ENCODE assay signal across 8 mouse cellular contexts in genomic region chr11:58322824-58323569, GRCm38 (mm10). TPM values are rescaled to one million over a fixed set of nuclear protein-coding genes. Genes with fewer than 3 reads are reported as not detected.
DNase-seq lines count a peak whose midpoint lies in the region; ATAC-seq and TF ChIP-seq lines count a peak whose summit lies in the region.

No protein-coding gene starts in this region.

- H3K79me2 ChIP-seq in liver, adult 2 months (ENCODE audit: control insufficient read depth, insufficient read depth, low read length), result no peaks in the 10 kb centered on the region

- H3K4me1 ChIP-seq in erythroblast, embryonic 14.5 days (ENCODE audit: control insufficient read depth), result peaks cover 63% of the 10 kb centered on the region
- peaks cover 15% of the 10 kb centered on the region for H3K4me1 ChIP-seq in heart, embryonic 12.5 days (replicated peaks)
- H3K4me1 ChIP-seq in kidney, postnatal 0 days (replicated peaks; ENCODE audit: insufficient read depth, low read length), result peaks cover 9% of the 10 kb centered on the region
- peaks cover 7% of the 10 kb centered on the region; the same call in 1 of the 2 replicates for H3K4me1 ChIP-seq in liver, adult 2 months (ENCODE audit: control insufficient read depth, insufficient read depth, low read length)

- peak; percentile 90 for TF ChIP-seq POLR2A in liver, adult 2 months (IDR thresholded peaks at IDR 0.05; ENCODE audit: extremely low read depth, insufficient read depth, low read length)

- DNase-seq in CD4-positive, CD25-positive, alpha-beta regulatory T cell, adult 2 months (ENCODE audit: low read depth, low spot score), result peak; percentile 98
- DNase-seq in brain, embryonic 18.5 days (ENCODE audit: low read depth, low spot score), result peak; percentile 84
- DNase-seq in kidney, postnatal 0 days (ENCODE audit: low spot score), result peak; percentile 98
- peak; percentile 93 for DNase-seq in liver, adult 2 months (ENCODE audit: extremely low read depth, low read depth, low spot score)
- peak; percentile 97 to 98 for DNase-seq in spleen, postnatal 36 days (ENCODE audit: low spot score in 2 of 2)

- peak overlapping the region; percentile 82 for H3K9ac ChIP-seq in heart, embryonic 12.5 days
- peak overlapping the region; percentile 73 for H3K9ac ChIP-seq in kidney, postnatal 0 days (ENCODE audit: low read depth, low read length)
- peak overlapping the region; percentile 83 for H3K9ac ChIP-seq in liver, adult 2 months (ENCODE audit: low read depth, low read length)

- peak overlapping the region; percentile 65 for H3K4me3 ChIP-seq in erythroblast, embryonic 14.5 days (replicated peaks)
- peak overlapping the region; percentile 62 for H3K4me3 ChIP-seq in heart, embryonic 12.5 days
- peak overlapping the region; percentile 63 for H3K4me3 ChIP-seq in kidney, postnatal 0 days (replicated peaks; ENCODE audit: low read depth, low read length)
- peak overlapping the region; percentile 73 for H3K4me3 ChIP-seq in liver, adult 2 months (ENCODE audit: insufficient read depth, low read depth, low read length)

- under 1% methylated on average over 58 of the region's 63 CpGs for WGBS in heart, embryonic 12.5 days
- WGBS in kidney, postnatal 0 days, result under 1% methylated on average over 63 of the region's 63 CpGs
- WGBS in liver, adult 2 months, result under 1% methylated on average over 61 of the region's 63 CpGs

- peaks cover 74% of the 10 kb centered on the region for H3K36me3 ChIP-seq in erythroblast, embryonic 14.5 days (ENCODE audit: control insufficient read depth)
- H3K36me3 ChIP-seq in heart, embryonic 12.5 days, result peaks cover 35% of the 10 kb centered on the region
- peaks cover 5% of the 10 kb centered on the region; the same call in 1 of the 2 replicates for H3K36me3 ChIP-seq in kidney, postnatal 0 days (ENCODE audit: insufficient read depth, low read length)
- peaks cover 12% of the 10 kb centered on the region for H3K36me3 ChIP-seq in liver, adult 2 months (ENCODE audit: control insufficient read depth, insufficient read depth, low read length)

- peaks cover 4% of the 10 kb centered on the region; the same call in 1 of the 2 replicates for H3K9me3 ChIP-seq in erythroblast, embryonic 14.5 days (ENCODE audit: control insufficient read depth, low read length)
- H3K9me3 ChIP-seq in heart, embryonic 12.5 days (replicated peaks), result no peaks in the 10 kb centered on the region
- no peaks in the 10 kb centered on the region for H3K9me3 ChIP-seq in kidney, postnatal 0 days (replicated peaks; ENCODE audit: low read length)

- no peaks in the 10 kb centered on the region for H3K27me3 ChIP-seq in erythroblast, embryonic 14.5 days (ENCODE audit: control insufficient read depth)
- no peaks in the 10 kb centered on the region for H3K27me3 ChIP-seq in heart, embryonic 12.5 days (replicated peaks)
- H3K27me3 ChIP-seq in kidney, postnatal 0 days (ENCODE audit: insufficient read depth, low read length), result no peaks in the 10 kb centered on the region
- no peaks in the 10 kb centered on the region for H3K27me3 ChIP-seq in liver, adult 2 months (ENCODE audit: control insufficient read depth, insufficient read depth, low read length)

- peak overlapping the region; percentile 90 for H3K4me2 ChIP-seq in heart, embryonic 12.5 days
- H3K4me2 ChIP-seq in kidney, postnatal 0 days (ENCODE audit: low read length), result peak overlapping the region; percentile 83

- TF ChIP-seq CTCF in kidney, postnatal 0 days (IDR thresholded peaks at IDR 0.05; ENCODE audit: low read depth), result no peak
- no peak for TF ChIP-seq CTCF in liver, adult 2 months (IDR thresholded peaks at IDR 0.05; ENCODE audit: low read depth, low read length)

- H3K27ac ChIP-seq in heart, embryonic 12.5 days (ENCODE audit: poor library complexity, severe bottlenecking), result peak overlapping the region; percentile 96
- peak overlapping the region; percentile 97 for H3K27ac ChIP-seq in kidney, postnatal 0 days
- H3K27ac ChIP-seq in liver, adult 2 months (replicated peaks; ENCODE audit: insufficient read depth, low read depth, low read length), result peak overlapping the region; percentile 85

- peak; percentile 99 for ATAC-seq in heart, embryonic 12.5 days (ENCODE audit: insufficient number of reproducible peaks, low FRiP score)
- peak; percentile 99 for ATAC-seq in kidney, postnatal 0 days (replicated peaks; ENCODE audit: low FRiP score, low read depth)
- peak; percentile 99 for ATAC-seq in monocyte, adult 5-6 weeks (replicated peaks; ENCODE audit: insufficient number of reproducible peaks, low FRiP score, low TSS enrichment, poor library complexity, severe bottlenecking)

RNA-seq across cellular contexts. Expression of gene Zfp672, which starts 7.1 kb away (rescaled TPM):
- polyA plus RNA-seq in erythroblast, embryonic 14.5 days (2012), result 1.8 and 2.6 TPM in 2 replicates
- polyA plus RNA-seq in heart, embryonic 12.5 days (2016; fragmentation: Nextera tagmentation; extraction: Ambion mirVana), result 32.4 and 33.6 TPM in 2 replicates
- 58.1 and 66.3 TPM in 2 replicates for polyA plus RNA-seq in kidney, postnatal 0 days (2015; fragmentation: Nextera tagmentation; extraction: Ambion mirVana)
- total RNA-seq in liver, adult 2 months (2014; rRNA removed), result 20.7 and 23.8 TPM in 2 replicates
- polyA plus RNA-seq in liver, adult 2 months (2012; rRNA removed), result 14.9 and 18.6 TPM in 2 replicates
- total RNA-seq in monocyte, adult 5-6 weeks (2017), result 33.9 to 39.8 TPM (median 36.0 TPM) in 3 replicates

RNA-seq across cellular contexts. Expression of gene Sh3bp5l, which starts 7.5 kb away (rescaled TPM):
- 3.4 and 5.6 TPM in 2 replicates for polyA plus RNA-seq in erythroblast, embryonic 14.5 days (2012)
- 26.6 and 27.8 TPM in 2 replicates for polyA plus RNA-seq in heart, embryonic 12.5 days (2016; fragmentation: Nextera tagmentation; extraction: Ambion mirVana)
- polyA plus RNA-seq in kidney, postnatal 0 days (2015; fragmentation: Nextera tagmentation; extraction: Ambion mirVana), result 28.3 and 31.9 TPM in 2 replicates
- 8.9 and 10.3 TPM in 2 replicates for total RNA-seq in liver, adult 2 months (2014; rRNA removed)
- polyA plus RNA-seq in liver, adult 2 months (2012; rRNA removed), result 15.8 and 19.6 TPM in 2 replicates
- 21.3 to 28.1 TPM (median 21.4 TPM) in 3 replicates for total RNA-seq in monocyte, adult 5-6 weeks (2017)

RNA-seq across cellular contexts. Expression of gene Zfp692, which starts 16.1 kb away (rescaled TPM):
- 1.1 and 1.6 TPM in 2 replicates for polyA plus RNA-seq in erythroblast, embryonic 14.5 days (2012)
- 14.9 and 15.5 TPM in 2 replicates for polyA plus RNA-seq in heart, embryonic 12.5 days (2016; fragmentation: Nextera tagmentation; extraction: Ambion mirVana)
- 11.5 and 15.2 TPM in 2 replicates for polyA plus RNA-seq in kidney, postnatal 0 days (2015; fragmentation: Nextera tagmentation; extraction: Ambion mirVana)
- total RNA-seq in liver, adult 2 months (2014; rRNA removed), result 2.3 and 3.0 TPM in 2 replicates
- polyA plus RNA-seq in liver, adult 2 months (2012; rRNA removed), result 5.9 and 8.9 TPM in 2 replicates
- total RNA-seq in monocyte, adult 5-6 weeks (2017), result 8.4 to 17.0 TPM (median 9.2 TPM) in 3 replicates

RNA-seq across cellular contexts. Expression of gene 4930438A08Rik, which starts 48.4 kb away (rescaled TPM):
- not detected in 2 replicates for polyA plus RNA-seq in erythroblast, embryonic 14.5 days (2012)
- not detected in 2 replicates for polyA plus RNA-seq in heart, embryonic 12.5 days (2016; fragmentation: Nextera tagmentation; extraction: Ambion mirVana)
- polyA plus RNA-seq in kidney, postnatal 0 days (2015; fragmentation: Nextera tagmentation; extraction: Ambion mirVana), result 0.07 TPM in 1 of 2 replicates, not detected in the other
- 0.07 TPM in 1 of 2 replicates, not detected in the other for total RNA-seq in liver, adult 2 months (2014; rRNA removed)
- polyA plus RNA-seq in liver, adult 2 months (2012; rRNA removed), result not detected in 2 replicates
- not detected in 3 replicates for total RNA-seq in monocyte, adult 5-6 weeks (2017)

RNA-seq across cellular contexts. Expression of gene Lypd8, which starts 55.8 kb away (rescaled TPM):
- polyA plus RNA-seq in erythroblast, embryonic 14.5 days (2012), result not detected in 2 replicates
- not detected in 2 replicates for polyA plus RNA-seq in heart, embryonic 12.5 days (2016; fragmentation: Nextera tagmentation; extraction: Ambion mirVana)
- polyA plus RNA-seq in kidney, postnatal 0 days (2015; fragmentation: Nextera tagmentation; extraction: Ambion mirVana), result 0.24 and 0.28 TPM in 2 replicates
- total RNA-seq in liver, adult 2 months (2014; rRNA removed), result not detected in 2 replicates
- 2.6 and 4.0 TPM in 2 replicates for polyA plus RNA-seq in liver, adult 2 months (2012; rRNA removed)
- total RNA-seq in monocyte, adult 5-6 weeks (2017), result not detected in 3 replicates

Comparison
In these comparisons a context has a peak if more than half of its experiments do, and no peak if none do; other contexts are left out.
1. Peak in every context shown above with its lines: DNase-seq, ATAC-seq, H3K4me3 ChIP-seq and H3K27ac ChIP-seq.